Mouse (Mus musculus) limb, embryonic 12.5 days (tissue): Measurements from ENCODE around the gene Usp7. TPM values are rescaled to one million over a fixed set of nuclear protein-coding genes. Genes with fewer than 3 reads are reported as not detected.

Experiments used
- ATAC-seq: fragments of 200-750 bp; cut with Nextera tagmentation; 2 replicates; pipeline ENCODE4 v1.8.0; 2017; ENCODE audit warnings: low read depth, moderate TSS enrichment; ENCODE audit not compliant: insufficient number of reproducible peaks, insufficient read depth, low FRiP score, low TSS enrichment
- H3K27ac ChIP-seq: fragments of 300-500 bp; sonication (generic); 2 replicates; pipeline ENCODE4 v1.5.1; 2016; ENCODE audit warnings: mild to moderate bottlenecking, moderate library complexity
- H3K27me3 ChIP-seq: fragments of 300-500 bp; sonication (generic); 2 replicates; pipeline ENCODE4 v1.6.1; 2016; ENCODE audit warnings: mild to moderate bottlenecking, moderate library complexity
- H3K36me3 ChIP-seq: fragments of 300-500 bp; sonication (generic); 2 replicates; pipeline ENCODE4 v1.6.1; 2016; ENCODE audit warnings: mild to moderate bottlenecking, moderate library complexity
- H3K4me1 ChIP-seq: fragments of 300-500 bp; sonication (generic); replicated peaks from 2 replicates; pipeline ENCODE4 v1.6.1; 2016
- H3K4me2 ChIP-seq: fragments of 300-500 bp; sonication (generic); 2 replicates; pipeline ENCODE4 v1.6.1; 2016; ENCODE audit warnings: mild to moderate bottlenecking, moderate library complexity
- H3K4me3 ChIP-seq: fragments of 300-500 bp; sonication (generic); replicated peaks from 2 replicates; pipeline ENCODE4 v1.5.1; 2016; ENCODE audit warnings: mild to moderate bottlenecking
- H3K9ac ChIP-seq: fragments of 300-500 bp; sonication (generic); replicated peaks from 2 replicates; pipeline ENCODE4 v1.6.1; 2016; ENCODE audit warnings: mild to moderate bottlenecking, moderate library complexity
- H3K9me3 ChIP-seq: fragments of 300-500 bp; sonication (generic); 2 replicates; pipeline ENCODE4 v1.6.1; 2016; ENCODE audit warnings: mild to moderate bottlenecking, moderate library complexity
- WGBS: fragments of 180-500 bp; shearing (Covaris S2); methylation state at CpG from one replicate; pipeline ENCODE4 v1.1.7; 2016; 5-methylcytosine and 5-hydroxymethylcytosine counted together
- polyA plus RNA-seq: library from polyadenylated mRNA; unstranded; fragments of >200 nt; fragmentation: Nextera tagmentation; extraction: Ambion mirVana; gene quantifications from 2 replicates; pipeline ENCODE4 v1.2.1, GENCODE M21; 2016

Usp7 gene
- polyA plus RNA-seq, 1 experiment from 2014 or later = 38.4 TPM

DNA sequence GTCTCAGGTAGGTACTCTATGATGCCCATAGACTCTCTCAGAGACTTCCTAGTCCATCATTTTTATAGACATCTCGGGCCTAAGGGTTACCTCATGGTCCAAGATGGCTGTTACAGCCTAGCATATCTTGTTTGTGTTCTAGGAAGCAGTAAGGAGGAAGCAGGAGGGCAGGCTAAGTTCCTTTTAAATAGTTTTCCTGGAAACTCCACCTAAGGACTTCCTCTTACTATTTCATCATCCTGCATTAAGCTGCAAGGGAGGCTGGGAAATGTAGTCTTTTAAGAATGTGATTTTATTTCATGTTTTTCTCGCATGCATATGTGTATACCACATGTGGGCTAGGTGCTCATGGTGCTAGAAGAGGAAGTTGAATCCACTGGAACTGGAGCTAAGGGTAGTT is 31.6 kb upstream of the Usp7 start:
- Histone ChIP-seq H3K9ac (no peak overlapping the region), H3K36me3 (no peaks in the 10 kb centered on the region), H3K4me1 (no peaks in the 10 kb centered on the region), H3K9me3 (no peaks in the 10 kb centered on the region), H3K27me3 (no peaks in the 10 kb centered on the region), H3K4me2 (no peak overlapping the region), H3K4me3 (no peak overlapping the region), H3K27ac (no peak overlapping the region)
- no peak for ATAC-seq
- 67% methylated on average over 2 of the region's 2 CpGs for WGBS

DNA sequence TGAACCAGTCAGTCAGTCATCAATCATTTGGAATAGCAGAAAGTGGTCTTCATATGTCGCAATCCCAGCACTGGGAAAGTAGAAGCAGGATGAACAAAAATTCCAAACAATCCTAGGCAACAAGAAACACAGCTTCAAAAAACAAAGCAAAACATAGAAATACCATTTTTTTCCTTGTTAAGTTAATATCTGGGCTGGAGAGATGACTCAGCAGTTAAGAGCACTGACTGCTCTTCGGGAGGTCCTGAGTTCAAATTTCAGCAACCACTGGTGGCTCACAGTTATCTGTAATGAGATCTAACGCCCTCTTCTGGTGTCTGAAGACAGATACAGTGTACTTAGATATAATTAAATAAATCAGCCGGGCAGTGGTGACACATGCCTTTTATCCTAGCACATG is 30.5 kb upstream of the Usp7 start:
- 75% methylated on average over 4 of the region's 4 CpGs for WGBS
- ATAC-seq = no peak

DNA sequence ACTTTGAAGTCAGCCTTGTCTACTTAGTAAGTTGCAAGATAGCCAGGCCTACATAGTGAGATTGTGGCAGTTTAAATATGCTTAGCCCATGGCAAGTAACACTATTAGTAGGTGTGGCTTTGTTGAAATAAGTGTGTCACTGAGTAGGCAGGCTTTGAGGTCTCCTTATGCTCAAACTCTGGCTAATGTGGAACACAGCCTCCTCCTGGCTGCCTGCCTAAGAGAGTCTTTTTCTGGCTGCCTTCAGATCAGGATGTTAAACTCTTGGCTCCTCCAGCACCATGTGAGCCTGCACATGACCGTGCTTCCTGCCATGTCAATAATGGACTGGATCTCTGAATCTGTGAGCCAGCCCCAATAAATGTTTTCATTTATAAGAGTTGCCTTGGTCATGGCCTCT is 29.3 kb upstream of the Usp7 start:
- Histone ChIP-seq H3K27ac (no peak overlapping the region), H3K27me3 (no peaks in the 10 kb centered on the region), H3K9ac (no peak overlapping the region), H3K9me3 (no peaks in the 10 kb centered on the region), H3K4me2 (no peak overlapping the region), H3K4me1 (no peaks in the 10 kb centered on the region), H3K36me3 (no peaks in the 10 kb centered on the region), H3K4me3 (no peak overlapping the region)
- no peak for ATAC-seq
- WGBS = 74% methylated on average over 1 of the region's 1 CpGs

More for the DNA sequence above, 30.5 kb upstream of the Usp7 start:
- Histone ChIP-seq H3K4me3 (no peak overlapping the region), H3K4me1 (no peaks in the 10 kb centered on the region), H3K9ac (no peak overlapping the region), H3K27ac (no peak overlapping the region), H3K27me3 (no peaks in the 10 kb centered on the region), H3K9me3 (no peaks in the 10 kb centered on the region), H3K36me3 (no peaks in the 10 kb centered on the region), H3K4me2 (no peak overlapping the region)

DNA sequence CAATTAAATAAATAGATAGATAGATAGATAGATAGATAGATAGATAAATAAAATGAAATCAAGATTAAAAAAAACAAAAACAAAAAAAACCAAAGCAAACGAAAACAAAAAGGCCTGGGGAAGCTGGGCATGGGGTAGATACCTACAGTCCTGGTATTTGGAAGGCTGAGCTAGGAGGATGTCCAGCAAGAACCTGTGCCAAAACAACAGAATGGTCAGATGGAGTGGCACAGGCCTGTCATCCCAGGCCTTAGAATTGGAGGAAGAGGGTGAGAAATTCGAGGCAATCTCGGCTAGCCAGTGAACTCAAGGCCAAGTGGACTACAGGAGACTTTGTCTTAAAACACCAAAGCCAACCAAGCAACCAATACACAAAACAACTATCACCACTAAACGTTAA is 25.8 kb upstream of the Usp7 start:
- no peaks in the 10 kb centered on the region for H3K27me3 ChIP-seq
- H3K9ac ChIP-seq = no peak overlapping the region
- no peak overlapping the region for H3K4me2 ChIP-seq
- H3K9me3 ChIP-seq = no peaks in the 10 kb centered on the region
- no peaks in the 10 kb centered on the region for H3K36me3 ChIP-seq
- ATAC-seq = no peak
- 79% methylated on average over 4 of the region's 4 CpGs for WGBS
- no peak overlapping the region for H3K27ac ChIP-seq
- H3K4me3 ChIP-seq = no peak overlapping the region
- no peaks in the 10 kb centered on the region for H3K4me1 ChIP-seq

DNA sequence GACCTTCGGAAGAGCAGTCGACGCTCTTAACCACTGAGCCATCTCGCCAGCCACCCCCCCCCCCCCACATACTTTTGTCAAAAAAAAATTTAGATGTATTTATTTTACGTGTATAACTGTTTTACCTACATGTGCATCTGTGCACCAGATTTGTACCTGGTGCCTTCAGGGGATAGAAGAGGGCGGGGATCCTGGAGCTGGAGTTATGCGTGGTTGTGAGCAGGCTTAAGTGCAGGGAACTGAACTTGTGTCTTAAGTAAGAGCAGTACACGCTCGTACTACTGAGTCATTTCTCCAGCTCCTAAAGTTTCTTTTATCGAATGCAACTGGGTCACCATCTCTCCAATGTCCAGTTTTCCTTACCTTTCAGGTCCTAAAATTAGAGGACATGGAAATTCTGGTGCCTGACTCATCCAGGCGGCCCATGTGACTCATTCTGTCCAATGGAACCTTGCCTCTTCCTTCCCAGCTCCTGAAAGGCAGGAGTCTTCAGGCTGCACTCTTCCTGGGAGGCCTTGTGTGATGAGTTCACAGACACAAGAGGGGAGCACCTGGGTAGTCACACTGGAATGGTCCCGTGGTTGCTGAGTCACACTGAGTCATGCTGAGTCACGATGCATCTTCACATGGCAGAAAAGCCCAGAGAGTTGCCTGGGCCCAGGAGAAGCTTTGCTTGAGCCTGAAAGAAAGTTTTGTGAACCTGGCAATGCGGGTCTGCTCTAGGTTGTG is 18.5 kb upstream of the Usp7 start:
- Histone ChIP-seq H3K27ac (no peak overlapping the region), H3K27me3 (no peaks in the 10 kb centered on the region), H3K4me2 (no peak overlapping the region), H3K4me3 (no peak overlapping the region), H3K9me3 (no peaks in the 10 kb centered on the region), H3K9ac (no peak overlapping the region), H3K4me1 (no peaks in the 10 kb centered on the region), H3K36me3 (no peaks in the 10 kb centered on the region)
- WGBS = 87% methylated on average over 14 of the region's 14 CpGs
- ATAC-seq = no peak

DNA sequence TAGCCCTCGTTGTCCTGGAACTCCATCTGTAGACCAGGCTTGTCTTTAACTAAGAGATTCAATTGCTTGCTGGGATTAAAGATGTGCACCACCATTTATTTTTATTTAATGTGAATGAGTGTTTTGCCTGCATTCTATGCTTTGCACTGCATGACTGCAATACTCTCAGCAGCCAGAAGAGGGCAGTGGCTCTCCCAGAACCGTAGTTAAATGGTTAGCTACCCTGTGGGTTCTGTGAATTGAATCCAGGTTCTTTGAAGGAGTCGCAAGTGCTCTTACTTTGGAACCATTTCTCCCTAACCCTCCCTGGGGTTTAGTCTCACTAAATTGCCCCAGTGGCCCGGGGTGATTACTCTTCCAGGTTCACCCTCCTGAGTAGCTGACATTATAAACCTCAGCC is 14.6 kb upstream of the Usp7 start:
- no peaks in the 10 kb centered on the region for H3K4me1 ChIP-seq
- H3K27ac ChIP-seq = no peak overlapping the region
- no peak overlapping the region for H3K9ac ChIP-seq
- H3K36me3 ChIP-seq = no peaks in the 10 kb centered on the region
- ATAC-seq = no peak
- no peaks in the 10 kb centered on the region for H3K27me3 ChIP-seq
- H3K9me3 ChIP-seq = no peaks in the 10 kb centered on the region
- 20% methylated on average over 4 of the region's 4 CpGs for WGBS
- H3K4me3 ChIP-seq = no peak overlapping the region
- H3K4me2 ChIP-seq = no peak overlapping the region

DNA sequence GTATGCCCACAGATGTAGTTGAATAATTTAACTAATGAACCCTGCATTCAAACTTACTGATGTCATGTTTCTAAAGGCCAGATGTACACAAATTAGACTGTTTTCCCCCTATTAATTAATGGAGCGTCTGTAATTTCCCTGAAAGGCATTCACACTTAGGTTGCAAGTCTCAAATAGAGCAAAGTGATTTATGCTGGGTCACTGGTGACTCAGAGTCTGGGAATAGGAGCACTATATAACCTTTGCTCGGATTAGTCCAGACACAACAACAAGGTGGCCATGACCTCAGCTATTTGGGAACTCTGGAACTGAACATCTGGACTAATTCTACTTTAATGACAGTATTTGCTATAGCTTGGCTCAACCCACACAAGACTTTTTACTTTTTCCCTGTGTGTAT is 3.8 kb upstream of the Usp7 start:
- H3K9me3 ChIP-seq = peaks cover 14% of the 10 kb centered on the region
- no peak overlapping the region for H3K27ac ChIP-seq
- ATAC-seq = 0 out of 2 replicates have a peak, but pooled peaks have one; percentile 49
- no peak overlapping the region for H3K4me2 ChIP-seq
- peaks cover 9% of the 10 kb centered on the region for H3K4me1 ChIP-seq
- WGBS = 30% methylated on average over 2 of the region's 2 CpGs
- H3K27me3 ChIP-seq = no peaks in the 10 kb centered on the region
- H3K9ac ChIP-seq = no peak overlapping the region
- no peaks in the 10 kb centered on the region for H3K36me3 ChIP-seq
- no peak overlapping the region for H3K4me3 ChIP-seq

DNA sequence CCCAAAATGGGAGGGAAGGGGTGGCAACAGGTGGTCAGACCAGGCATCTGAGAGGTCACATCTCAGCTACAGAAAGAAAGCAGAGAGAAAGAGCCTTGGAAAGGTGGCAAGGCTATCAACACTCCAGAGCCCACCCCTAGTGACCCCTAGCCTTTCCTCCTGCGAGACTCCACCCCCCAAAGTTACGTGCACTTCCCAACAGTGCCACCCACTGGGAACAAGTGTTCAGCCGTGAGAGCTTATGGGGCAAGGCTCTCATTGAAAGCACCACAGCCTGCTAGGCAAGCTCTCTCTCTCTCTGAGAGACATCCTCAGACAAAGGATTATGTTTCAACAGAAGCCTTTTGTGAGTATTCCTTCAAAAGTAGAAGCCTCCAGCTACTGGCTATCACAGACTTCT is 2.8 kb upstream of the Usp7 start:
- no peaks in the 10 kb centered on the region for H3K36me3 ChIP-seq
- peaks cover 9% of the 10 kb centered on the region for H3K4me1 ChIP-seq
- peaks cover 5% of the 10 kb centered on the region for H3K9me3 ChIP-seq
- no peak overlapping the region for H3K9ac ChIP-seq
- H3K4me3 ChIP-seq = no peak overlapping the region
- 5% methylated on average over 3 of the region's 3 CpGs for WGBS
- H3K27ac ChIP-seq = no peak overlapping the region
- H3K4me2 ChIP-seq = no peak overlapping the region
- no peak for ATAC-seq
- no peaks in the 10 kb centered on the region for H3K27me3 ChIP-seq

DNA sequence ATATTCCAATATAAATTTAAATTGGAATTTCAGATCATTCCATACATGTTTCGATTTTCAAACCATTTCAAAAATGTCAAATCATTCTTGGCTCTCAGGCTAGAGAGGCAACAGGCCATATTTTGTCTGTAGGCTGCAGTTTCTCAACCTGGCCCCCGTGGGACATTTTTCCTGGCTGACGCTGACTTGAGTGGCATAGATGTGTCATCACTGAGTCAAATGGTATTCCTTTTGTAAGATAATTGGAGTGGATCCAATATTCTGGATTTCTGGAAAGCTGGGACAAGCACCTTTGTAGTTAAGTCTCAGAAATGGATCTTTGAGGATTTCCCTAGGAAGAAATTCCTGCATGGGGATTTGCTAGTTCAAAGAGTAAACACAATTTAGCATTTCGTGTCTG is 1.2 kb downstream of the Usp7 start:
- no peak overlapping the region for H3K4me2 ChIP-seq
- ATAC-seq = no peak
- no peaks in the 10 kb centered on the region for H3K27me3 ChIP-seq
- no peaks in the 10 kb centered on the region for H3K36me3 ChIP-seq
- no peak overlapping the region for H3K9ac ChIP-seq
- no peaks in the 10 kb centered on the region for H3K9me3 ChIP-seq
- WGBS = 82% methylated on average over 4 of the region's 4 CpGs
- no peak overlapping the region for H3K4me3 ChIP-seq
- H3K27ac ChIP-seq = no peak overlapping the region
- H3K4me1 ChIP-seq = no peaks in the 10 kb centered on the region

DNA sequence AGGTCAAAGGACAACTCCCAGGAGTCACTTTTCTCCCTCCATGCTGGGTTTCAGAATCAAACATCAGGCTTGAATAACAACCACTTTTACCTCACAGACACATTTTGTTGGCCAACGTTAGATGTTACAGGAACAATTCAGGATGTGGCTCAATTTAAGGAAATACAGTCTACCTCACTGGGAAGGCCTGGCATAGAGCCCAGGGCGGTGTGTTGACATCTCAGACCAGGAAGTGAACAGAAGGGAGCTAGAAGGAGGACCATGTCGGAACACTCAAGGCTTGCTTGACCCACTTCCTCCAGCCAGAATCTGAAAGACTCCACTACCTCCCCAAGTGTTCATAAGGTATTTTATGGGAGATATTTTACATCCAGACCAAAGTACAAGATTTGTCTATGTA is 7.4 kb downstream of the Usp7 start:
- Histone ChIP-seq H3K9me3 (no peaks in the 10 kb centered on the region), H3K27me3 (no peaks in the 10 kb centered on the region), H3K36me3 (no peaks in the 10 kb centered on the region), H3K4me1 (no peaks in the 10 kb centered on the region), H3K9ac (no peak overlapping the region), H3K4me2 (no peak overlapping the region), H3K4me3 (no peak overlapping the region), H3K27ac (no peak overlapping the region)
- ATAC-seq = no peak
- 77% methylated on average over 3 of the region's 3 CpGs for WGBS

DNA sequence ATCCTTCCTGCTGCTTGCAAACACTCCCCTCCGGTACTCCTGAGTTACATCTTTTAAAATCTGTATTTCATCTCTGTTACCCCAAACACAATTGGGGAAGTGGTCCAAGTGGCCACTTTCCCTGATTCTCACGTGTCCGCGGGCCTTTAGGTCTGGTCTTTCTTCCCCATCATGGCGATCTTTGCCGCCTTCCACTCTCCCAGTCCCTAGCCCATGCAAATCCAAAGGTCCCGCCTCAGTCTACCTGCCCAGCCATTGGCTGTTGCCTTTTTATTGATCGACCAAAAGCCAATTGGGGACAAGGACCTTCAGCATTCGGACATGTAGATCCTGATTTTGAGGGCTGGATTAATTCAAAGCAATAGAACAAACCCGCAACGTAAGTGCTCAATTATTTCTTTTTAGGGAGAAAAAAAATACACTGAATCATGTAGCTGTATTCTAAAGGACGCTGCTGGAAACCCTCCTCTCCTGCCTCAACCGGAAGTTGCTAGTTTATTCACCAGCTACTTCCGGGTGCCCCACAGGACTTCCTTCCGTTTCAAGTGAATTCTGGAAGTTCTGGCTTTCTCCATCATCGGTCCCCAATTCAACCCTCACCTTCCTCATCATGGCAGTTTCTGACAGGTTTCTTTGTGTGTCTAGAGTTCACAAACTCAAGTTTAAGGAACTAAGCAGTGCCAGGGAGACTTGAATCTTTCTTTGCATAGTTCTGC is 8.8 kb downstream of the Usp7 start:
- Histone ChIP-seq H3K4me2 (no peak overlapping the region), H3K9me3 (no peaks in the 10 kb centered on the region), H3K27me3 (no peaks in the 10 kb centered on the region), H3K4me1 (no peaks in the 10 kb centered on the region), H3K4me3 (no peak overlapping the region), H3K9ac (no peak overlapping the region), H3K27ac (no peak overlapping the region), H3K36me3 (no peaks in the 10 kb centered on the region)
- ATAC-seq = no peak
- WGBS = 83% methylated on average over 16 of the region's 16 CpGs

DNA sequence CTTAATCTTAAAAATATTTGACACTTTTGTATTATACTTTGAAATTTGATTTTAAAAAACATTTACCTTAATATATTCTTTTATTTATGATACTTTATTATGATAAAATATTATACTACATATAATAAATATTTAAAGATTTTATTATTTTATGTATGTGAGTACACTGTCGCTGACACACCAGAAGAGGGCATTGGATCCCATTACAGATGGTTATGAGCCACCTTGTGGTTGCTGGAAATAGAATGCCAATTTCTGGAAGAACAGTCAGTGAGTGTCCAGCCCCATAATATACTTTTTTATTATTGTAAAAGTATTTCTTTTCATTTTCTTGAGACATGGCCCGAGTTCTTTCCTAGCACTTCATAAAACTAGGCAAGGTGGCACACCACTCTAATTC is 10.4 kb downstream of the Usp7 start:
- no peak overlapping the region for H3K9ac ChIP-seq
- no peak overlapping the region for H3K4me3 ChIP-seq
- no peak overlapping the region for H3K4me2 ChIP-seq
- no peaks in the 10 kb centered on the region for H3K36me3 ChIP-seq
- H3K9me3 ChIP-seq = no peaks in the 10 kb centered on the region
- H3K4me1 ChIP-seq = no peaks in the 10 kb centered on the region
- H3K27ac ChIP-seq = no peak overlapping the region
- no peaks in the 10 kb centered on the region for H3K27me3 ChIP-seq
- WGBS = 81% methylated on average over 2 of the region's 2 CpGs
- no peak for ATAC-seq
